Mouse (Mus musculus) forebrain, embryonic 13.5 days (tissue): ENCODE measurements around the gene Osm. TPM values are rescaled to one million over a fixed set of nuclear protein-coding genes. Genes with fewer than 3 reads are reported as not detected.

Source experiments
- ATAC-seq: fragments of 200-750 bp; cut with Nextera tagmentation; 2 replicates; pipeline ENCODE4 v1.8.0; 2017
- H3K27ac ChIP-seq: fragments of 300-500 bp; sonication (generic); 2 replicates; pipeline ENCODE4 v1.5.1; 2015; ENCODE audit warnings: inconsistent platforms, mild to moderate bottlenecking, moderate library complexity
- H3K27me3 ChIP-seq: fragments of 300-500 bp; sonication (generic); 2 replicates; pipeline ENCODE4 v1.6.1; 2015; ENCODE audit warnings: mild to moderate bottlenecking, inconsistent platforms
- H3K36me3 ChIP-seq: fragments of 300-500 bp; sonication (generic); 2 replicates; pipeline ENCODE4 v1.6.1; 2015; ENCODE audit warnings: mild to moderate bottlenecking, inconsistent platforms; ENCODE audit not compliant: poor library complexity, severe bottlenecking
- H3K4me1 ChIP-seq: fragments of 300-500 bp; sonication (generic); 2 replicates; pipeline ENCODE4 v1.6.1; 2015; ENCODE audit warnings: inconsistent platforms
- H3K4me2 ChIP-seq: fragments of 300-500 bp; sonication (generic); 2 replicates; pipeline ENCODE4 v1.6.1; 2015; ENCODE audit warnings: inconsistent platforms, mild to moderate bottlenecking, moderate library complexity
- H3K4me3 ChIP-seq: fragments of 300-500 bp; sonication (generic); 2 replicates; pipeline ENCODE4 v1.5.1; 2015; ENCODE audit warnings: mild to moderate bottlenecking, inconsistent platforms
- H3K9ac ChIP-seq: fragments of 300-500 bp; sonication (generic); 2 replicates; pipeline ENCODE4 v1.6.1; 2015; ENCODE audit warnings: mild to moderate bottlenecking, inconsistent platforms
- H3K9me3 ChIP-seq: fragments of 300-500 bp; sonication (generic); replicated peaks from 2 replicates; pipeline ENCODE4 v1.6.1; 2016; ENCODE audit warnings: inconsistent platforms
- WGBS: fragments of 180-500 bp; shearing (Covaris S2); methylation state at CpG from one replicate; pipeline ENCODE4 v1.1.7; 2015; 5-methylcytosine and 5-hydroxymethylcytosine counted together
- polyA plus RNA-seq: library from polyadenylated mRNA; unstranded; fragments of >200 nt; fragmentation: Nextera tagmentation; extraction: Ambion mirVana; gene quantifications from 2 replicates; pipeline ENCODE4 v1.2.1, GENCODE M21; 2015

The Osm gene
- polyA plus RNA-seq, 1 experiment from 2014 or later: not detected

- H3K4me1 ChIP-seq: peaks cover 36% of the 10 kb centered on the region
- H3K4me2 ChIP-seq: no peak overlapping the region
- ATAC-seq: no peak
- H3K9ac ChIP-seq: no peak overlapping the region
- H3K27ac ChIP-seq: no peak overlapping the region
- H3K4me3 ChIP-seq: no peak overlapping the region
- no peaks in the 10 kb centered on the region for H3K9me3 ChIP-seq
- peaks cover 49% of the 10 kb centered on the region for H3K27me3 ChIP-seq
- WGBS: 23% methylated on average over 1 of the region's 1 CpGs
- H3K36me3 ChIP-seq: no peaks in the 10 kb centered on the region
These were observed 27.1 kb downstream of the Osm start for GRCm38 (mm10) chr11:4263296-4263695.

- H3K9me3 ChIP-seq: no peaks in the 10 kb centered on the region
- H3K27ac ChIP-seq: no peak overlapping the region
- H3K9ac ChIP-seq: no peak overlapping the region
- 70% methylated on average over 7 of the region's 7 CpGs for WGBS
- peaks cover 36% of the 10 kb centered on the region for H3K4me1 ChIP-seq
- no peaks in the 10 kb centered on the region for H3K36me3 ChIP-seq
- H3K4me2 ChIP-seq: no peak overlapping the region
- peaks cover 56% of the 10 kb centered on the region for H3K27me3 ChIP-seq
- H3K4me3 ChIP-seq: no peak overlapping the region
- no peak for ATAC-seq
These were observed 27.8 kb downstream of the Osm start for GRCm38 (mm10) chr11:4264066-4264465.

GRCm38 (mm10) chr11:4266271-4267201, 30.3 kb downstream of the Osm start:
- Histone ChIP-seq H3K4me1 (peaks cover 20% of the 10 kb centered on the region), H3K4me2 (peak overlapping the region; percentile 76), H3K9ac (peak overlapping the region; percentile 59), H3K4me3 (peak overlapping the region; percentile 48), H3K27ac (no peak overlapping the region), H3K36me3 (no peaks in the 10 kb centered on the region), H3K27me3 (peaks cover 66% of the 10 kb centered on the region), H3K9me3 (no peaks in the 10 kb centered on the region)
- 1% methylated on average over 36 of the region's 61 CpGs for whole genome bisulfite sequencing
- ATAC-seq: peak; percentile 58

GRCm38 (mm10) chr11:4267202-4267578, 31.0 kb downstream of the Osm start:
- 3% methylated on average over 13 of the region's 13 CpGs for WGBS
- no peaks in the 10 kb centered on the region for H3K36me3 ChIP-seq
- H3K4me1 ChIP-seq: peaks cover 14% of the 10 kb centered on the region

GRCm38 (mm10) chr11:4268500-4268899, 32.3 kb downstream of the Osm start:
- H3K27me3 ChIP-seq: peaks cover 66% of the 10 kb centered on the region
- H3K36me3 ChIP-seq: no peaks in the 10 kb centered on the region
- no peak overlapping the region for H3K4me2 ChIP-seq
- no peak overlapping the region for H3K9ac ChIP-seq
- H3K27ac ChIP-seq: no peak overlapping the region
- H3K4me3 ChIP-seq: no peak overlapping the region
- 88% methylated on average over 6 of the region's 6 CpGs for WGBS
- no peak for ATAC-seq
- no peaks in the 10 kb centered on the region for H3K9me3 ChIP-seq
- peaks cover 9% of the 10 kb centered on the region for H3K4me1 ChIP-seq

More at GRCm38 (mm10) chr11:4267202-4267578, 31.0 kb downstream of the Osm start:
- peak overlapping the region; percentile 76 for H3K4me2 ChIP-seq
- H3K9ac ChIP-seq: no peak overlapping the region
- H3K9me3 ChIP-seq: no peaks in the 10 kb centered on the region
- no peak overlapping the region for H3K27ac ChIP-seq
- ATAC-seq: no peak
- H3K27me3 ChIP-seq: peaks cover 66% of the 10 kb centered on the region
- H3K4me3 ChIP-seq: peak overlapping the region; percentile 48

- ATAC-seq: no peak
- no peak overlapping the region for H3K4me2 ChIP-seq
- no peak overlapping the region for H3K4me3 ChIP-seq
- H3K27me3 ChIP-seq: peaks cover 42% of the 10 kb centered on the region
- H3K9ac ChIP-seq: no peak overlapping the region
- 16% methylated on average over 19 of the region's 20 CpGs for WGBS
- peaks cover 9% of the 10 kb centered on the region for H3K4me1 ChIP-seq
- no peak overlapping the region for H3K27ac ChIP-seq
- H3K36me3 ChIP-seq: no peaks in the 10 kb centered on the region
- no peaks in the 10 kb centered on the region for H3K9me3 ChIP-seq
These were observed 34.7 kb downstream of the Osm start for GRCm38 (mm10) chr11:4270744-4271459.

GRCm38 (mm10) chr11:4271544-4271943, 35.3 kb downstream of the Osm start:
- H3K9ac ChIP-seq: no peak overlapping the region
- whole genome bisulfite sequencing: 51% methylated on average over 11 of the region's 11 CpGs
- no peaks in the 10 kb centered on the region for H3K9me3 ChIP-seq
- no peak overlapping the region for H3K4me2 ChIP-seq
- peaks cover 35% of the 10 kb centered on the region for H3K27me3 ChIP-seq
- H3K4me3 ChIP-seq: no peak overlapping the region
- no peak for ATAC-seq
- H3K4me1 ChIP-seq: peaks cover 7% of the 10 kb centered on the region
- H3K36me3 ChIP-seq: no peaks in the 10 kb centered on the region
- H3K27ac ChIP-seq: no peak overlapping the region

GRCm38 (mm10) chr11:4276411-4276861, 40.2 kb downstream of the Osm start:
- H3K9me3 ChIP-seq: no peaks in the 10 kb centered on the region
- WGBS: 77% methylated on average over 11 of the region's 11 CpGs
- no peaks in the 10 kb centered on the region for H3K36me3 ChIP-seq
- H3K4me3 ChIP-seq: no peak overlapping the region
- ATAC-seq: no peak
- no peaks in the 10 kb centered on the region for H3K27me3 ChIP-seq
- H3K4me1 ChIP-seq: no peaks in the 10 kb centered on the region
- H3K9ac ChIP-seq: no peak overlapping the region
- H3K4me2 ChIP-seq: no peak overlapping the region
- no peak overlapping the region for H3K27ac ChIP-seq

- no peak overlapping the region for H3K4me2 ChIP-seq
- WGBS: 46% methylated on average over 7 of the region's 7 CpGs
- H3K4me1 ChIP-seq: no peaks in the 10 kb centered on the region
- H3K9ac ChIP-seq: no peak overlapping the region
- no peaks in the 10 kb centered on the region for H3K27me3 ChIP-seq
- H3K4me3 ChIP-seq: no peak overlapping the region
- no peaks in the 10 kb centered on the region for H3K36me3 ChIP-seq
- H3K9me3 ChIP-seq: no peaks in the 10 kb centered on the region
- ATAC-seq: no peak
- no peak overlapping the region for H3K27ac ChIP-seq
These were observed 43.7 kb downstream of the Osm start for GRCm38 (mm10) chr11:4279909-4280308.

- no peak overlapping the region for H3K9ac ChIP-seq
- WGBS: 87% methylated on average over 6 of the region's 6 CpGs
These were observed 45.6 kb downstream of the Osm start for GRCm38 (mm10) chr11:4281852-4282251.

GRCm38 (mm10) chr11:4283627-4284026, 47.4 kb downstream of the Osm start:
- Histone ChIP-seq H3K36me3 (no peaks in the 10 kb centered on the region), H3K4me2 (no peak overlapping the region), H3K27me3 (no peaks in the 10 kb centered on the region), H3K4me1 (no peaks in the 10 kb centered on the region), H3K27ac (no peak overlapping the region), H3K9me3 (no peaks in the 10 kb centered on the region), H3K4me3 (no peak overlapping the region), H3K9ac (no peak overlapping the region)
- no peak for ATAC-seq
- 37% methylated on average over 4 of the region's 4 CpGs for WGBS

More at GRCm38 (mm10) chr11:4281852-4282251, 45.6 kb downstream of the Osm start:
- Histone ChIP-seq H3K4me3 (no peak overlapping the region), H3K27me3 (no peaks in the 10 kb centered on the region), H3K27ac (no peak overlapping the region), H3K4me2 (no peak overlapping the region), H3K9me3 (no peaks in the 10 kb centered on the region), H3K4me1 (no peaks in the 10 kb centered on the region), H3K36me3 (no peaks in the 10 kb centered on the region)
- no peak for ATAC-seq

GRCm38 (mm10) chr11:4289280-4289679, 53.1 kb downstream of the Osm start:
- Histone ChIP-seq H3K9me3 (no peaks in the 10 kb centered on the region), H3K27ac (no peak overlapping the region), H3K36me3 (no peaks in the 10 kb centered on the region), H3K4me1 (no peaks in the 10 kb centered on the region), H3K4me2 (no peak overlapping the region), H3K9ac (no peak overlapping the region), H3K27me3 (no peaks in the 10 kb centered on the region), H3K4me3 (no peak overlapping the region)
- no peak for ATAC-seq
- 76% methylated on average over 3 of the region's 3 CpGs for WGBS
